Mouse (Mus musculus): ENCODE results near the gene Slc22a5. TPM values are rescaled to one million over a fixed set of nuclear protein-coding genes. Genes with fewer than 3 reads are reported as not detected.

Gene Slc22a5
- polyA plus RNA-seq, 1 experiment from 2014 or later: 7.2 TPM

GRCm38 (mm10) chr11:53820516-53821170 lies 70.8 kb downstream of the Slc22a5 start:
- 91% methylated on average over 13 of the region's 13 CpGs for WGBS
- no peak for DNase-seq (ENCODE audit: low spot score)
- Histone ChIP-seq H3K27me3 (ENCODE audit: low read depth, poor library complexity, severe bottlenecking) (no peaks in the 10 kb centered on the region), H3K4me1 (peaks cover 4% of the 10 kb centered on the region; the same call in 1 of the 2 replicates), H3K36me3 (no peaks in the 10 kb centered on the region), H3K27ac (replicated peaks) (no peak overlapping the region), H3K9me3 (replicated peaks) (no peaks in the 10 kb centered on the region), H3K4me3 (no peak overlapping the region)

GRCm38 (mm10) chr11:53819511-53819910 lies 71.9 kb downstream of the Slc22a5 start:
- H3K4me3 ChIP-seq: no peak overlapping the region
- WGBS: 92% methylated on average over 6 of the region's 6 CpGs
- peaks cover 4% of the 10 kb centered on the region; the same call in 1 of the 2 replicates for H3K4me1 ChIP-seq
- no peaks in the 10 kb centered on the region for H3K36me3 ChIP-seq
- no peak for DNase-seq (ENCODE audit: low spot score)
- no peaks in the 10 kb centered on the region for H3K27me3 ChIP-seq (ENCODE audit: low read depth, poor library complexity, severe bottlenecking)
- no peak overlapping the region for H3K27ac ChIP-seq (replicated peaks)
- no peaks in the 10 kb centered on the region for H3K9me3 ChIP-seq (replicated peaks)

GRCm38 (mm10) chr11:53818794-53819193 lies 72.7 kb downstream of the Slc22a5 start:
- Histone ChIP-seq H3K4me3 (no peak overlapping the region), H3K27ac (replicated peaks) (no peak overlapping the region), H3K9me3 (replicated peaks) (no peaks in the 10 kb centered on the region), H3K27me3 (ENCODE audit: low read depth, poor library complexity, severe bottlenecking) (no peaks in the 10 kb centered on the region), H3K4me1 (peaks cover 4% of the 10 kb centered on the region; the same call in 1 of the 2 replicates), H3K36me3 (no peaks in the 10 kb centered on the region)
- DNase-seq (ENCODE audit: low spot score): no peak
- WGBS: 67% methylated on average over 6 of the region's 6 CpGs

- H3K36me3 ChIP-seq: no peaks in the 10 kb centered on the region
- peaks cover 4% of the 10 kb centered on the region; the same call in 1 of the 2 replicates for H3K4me1 ChIP-seq
- 87% methylated on average over 5 of the region's 5 CpGs for WGBS
Measured at GRCm38 (mm10) chr11:53816841-53817375, 74.6 kb downstream of the Slc22a5 start.

GRCm38 (mm10) chr11:53814810-53815209 lies 76.7 kb downstream of the Slc22a5 start:
- 72% methylated on average over 3 of the region's 3 CpGs for WGBS
- Histone ChIP-seq H3K27ac (replicated peaks) (no peak overlapping the region), H3K36me3 (no peaks in the 10 kb centered on the region), H3K9me3 (replicated peaks) (no peaks in the 10 kb centered on the region), H3K27me3 (ENCODE audit: low read depth, poor library complexity, severe bottlenecking) (no peaks in the 10 kb centered on the region), H3K4me1 (peaks cover 4% of the 10 kb centered on the region; the same call in 1 of the 2 replicates), H3K4me3 (no peak overlapping the region)
- no peak for DNase-seq (ENCODE audit: low spot score)

More at GRCm38 (mm10) chr11:53816841-53817375, 74.6 kb downstream of the Slc22a5 start:
- no peak overlapping the region for H3K27ac ChIP-seq (replicated peaks)
- no peak for DNase-seq (ENCODE audit: low spot score)
- H3K4me3 ChIP-seq: no peak overlapping the region
- no peaks in the 10 kb centered on the region for H3K27me3 ChIP-seq (ENCODE audit: low read depth, poor library complexity, severe bottlenecking)
- H3K9me3 ChIP-seq (replicated peaks): no peaks in the 10 kb centered on the region

Other genes with a start within 250 kb of the Slc22a5 start
- gene Rad50, start 184.3 kb downstream of the Slc22a5 start, polyA plus RNA-seq (2016; fragmentation: Nextera tagmentation; extraction: Ambion mirVana): 21.2 and 22.6 TPM in 2 replicates
- gene Il5, start 170.9 kb downstream of the Slc22a5 start, polyA plus RNA-seq (2016; fragmentation: Nextera tagmentation; extraction: Ambion mirVana): not detected in 2 replicates
- 3.6 and 3.8 TPM in 2 replicates for gene Irf1, start 121.6 kb downstream of the Slc22a5 start, polyA plus RNA-seq (2016; fragmentation: Nextera tagmentation; extraction: Ambion mirVana)
- not detected in 2 replicates for gene Gm17334, start 118.5 kb downstream of the Slc22a5 start, polyA plus RNA-seq (2016; fragmentation: Nextera tagmentation; extraction: Ambion mirVana)
- 0.22 TPM in 1 of 2 replicates, not detected in the other for gene Gm12216, start 32.4 kb downstream of the Slc22a5 start, polyA plus RNA-seq (2016; fragmentation: Nextera tagmentation; extraction: Ambion mirVana)
- 2.4 and 2.9 TPM in 2 replicates for gene Slc22a21, start 88.7 kb upstream of the Slc22a5 start, polyA plus RNA-seq (2016; fragmentation: Nextera tagmentation; extraction: Ambion mirVana)
- 1.2 and 1.3 TPM in 2 replicates for gene Slc22a4, start 136.4 kb upstream of the Slc22a5 start, polyA plus RNA-seq (2016; fragmentation: Nextera tagmentation; extraction: Ambion mirVana)
- 52.4 and 57.4 TPM in 2 replicates for gene Pdlim4, start 177.4 kb upstream of the Slc22a5 start, polyA plus RNA-seq (2016; fragmentation: Nextera tagmentation; extraction: Ambion mirVana)
- gene P4ha2, start 208.4 kb upstream of the Slc22a5 start, polyA plus RNA-seq (2016; fragmentation: Nextera tagmentation; extraction: Ambion mirVana): 25.0 and 25.2 TPM in 2 replicates